Mouse (Mus musculus) adipocyte (in vitro differentiated cells): ENCODE measurements around the gene Rest.
"Not testable (repeated sequence)": the region's sequence is repeated elsewhere in the genome, so short reads cannot be mapped to it uniquely, and the experiment has no call there.

Experiments used
- DNase-seq: peaks from one replicate; pipeline ENCODE4 v3.0.0-alpha.2; 2016; ENCODE audit warnings: low spot score

Rest gene

GRCm38 (mm10) chr5:77265081-77265670 is at the start of gene Rest:
TSS of gene Rest (plus strand) at chr5:77265491.
- peak; percentile 74 for DNase-seq

GRCm38 (mm10) chr5:77217211-77217610 is 48.1 kb upstream of the Rest start:
- DNase-seq = peak; percentile 91

GRCm38 (mm10) chr5:77217724-77218123 is 47.6 kb upstream of the Rest start:
- DNase-seq = no peak

- DNase-seq = no peak
These were observed 42.0 kb upstream of the Rest start for GRCm38 (mm10) chr5:77223043-77223975.

- DNase-seq = peak; percentile 65
These were observed 36.3 kb upstream of the Rest start for GRCm38 (mm10) chr5:77228986-77229385.

GRCm38 (mm10) chr5:77231863-77232262 is 33.4 kb upstream of the Rest start:
- not testable (repeated sequence) for DNase-seq

GRCm38 (mm10) chr5:77234921-77235320 is 30.4 kb upstream of the Rest start:
- DNase-seq = no peak

GRCm38 (mm10) chr5:77237104-77237503 is 28.2 kb upstream of the Rest start:
- DNase-seq = no peak

- DNase-seq = no peak
These were observed 20.8 kb upstream of the Rest start for GRCm38 (mm10) chr5:77244331-77244987.

GRCm38 (mm10) chr5:77245463-77245786 is 19.9 kb upstream of the Rest start:
- no peak for DNase-seq

GRCm38 (mm10) chr5:77245787-77246671 is 19.3 kb upstream of the Rest start:
- DNase-seq = no peak

GRCm38 (mm10) chr5:77250083-77250482 is 15.2 kb upstream of the Rest start:
- no peak for DNase-seq

- no peak for DNase-seq
These were observed 13.6 kb upstream of the Rest start for GRCm38 (mm10) chr5:77251656-77252055.

- DNase-seq = no peak
These were observed 13.0 kb upstream of the Rest start for GRCm38 (mm10) chr5:77252115-77252827.

- DNase-seq = no peak
These were observed 12.1 kb upstream of the Rest start for GRCm38 (mm10) chr5:77253154-77253553.

- DNase-seq = no peak
These were observed 10.9 kb upstream of the Rest start for GRCm38 (mm10) chr5:77254402-77254801.

- no peak for DNase-seq
These were observed 7.7 kb upstream of the Rest start for GRCm38 (mm10) chr5:77257603-77258002.

- no peak for DNase-seq
These were observed 6.0 kb upstream of the Rest start for GRCm38 (mm10) chr5:77259315-77259714.

GRCm38 (mm10) chr5:77260141-77260540 is 5.2 kb upstream of the Rest start:
- no peak for DNase-seq

- no peak for DNase-seq
These were observed 4.2 kb upstream of the Rest start for GRCm38 (mm10) chr5:77261137-77261536.

GRCm38 (mm10) chr5:77262105-77262504 is 3.2 kb upstream of the Rest start:
- no peak for DNase-seq
